ENCODE assay signal across 22 mouse cellular contexts in genomic region chr17:26614708-26615486, GRCm38 (mm10). TPM values are rescaled to one million over a fixed set of nuclear protein-coding genes. Genes with fewer than 3 reads are reported as not detected.
A peak's percentile ranks its signal among the peaks of the same experiment; 100 is the strongest.
DNase-seq lines count a peak whose midpoint lies in the region; ATAC-seq and TF ChIP-seq lines count a peak whose summit lies in the region.
"Had no signal": no experiment of that assay in that cellular context is flagged by ENCODE, and none has a peak within 500 bp of the region (broad histone marks: within the 10 kb centered on the region; RNA-seq: fewer than 3 reads in every experiment).

No protein-coding gene starts in this region.

- no peak for TF ChIP-seq CTCF in stomach, postnatal 0 days (IDR thresholded peaks at IDR 0.05; ENCODE audit: low read depth)
- no peak for TF ChIP-seq CTCF in Patski (IDR thresholded peaks at IDR 0.05)

- peaks cover 5% of the 10 kb centered on the region; the same call in 1 of the 2 replicates for H3K36me3 ChIP-seq in heart, embryonic 15.5 days
- H3K36me3 ChIP-seq in stomach, embryonic 16.5 days (ENCODE audit: control insufficient read depth, insufficient read depth, low read length): 0 out of 2 replicates have a peak, but pooled peaks cover 8% of the 10 kb centered on the region
- H3K36me3 ChIP-seq in stomach, postnatal 0 days (ENCODE audit: control insufficient read depth, insufficient read depth, low read length): peaks cover 3% of the 10 kb centered on the region; the same call in 1 of the 2 replicates
- H3K36me3 ChIP-seq in limb, embryonic 15.5 days: peaks cover 67% of the 10 kb centered on the region
- peaks cover 22% of the 10 kb centered on the region for H3K36me3 ChIP-seq in forebrain, embryonic 15.5 days

- H3K4me1 ChIP-seq in heart, embryonic 15.5 days (replicated peaks): peaks cover 57% of the 10 kb centered on the region
- peaks cover 13% of the 10 kb centered on the region for H3K4me1 ChIP-seq in stomach, embryonic 16.5 days (ENCODE audit: control insufficient read depth, insufficient read depth, low read length)
- H3K4me1 ChIP-seq in stomach, postnatal 0 days (replicated peaks; ENCODE audit: control insufficient read depth, insufficient read depth): peaks cover 10% of the 10 kb centered on the region
- peaks cover 23% of the 10 kb centered on the region for H3K4me1 ChIP-seq in limb, embryonic 15.5 days
- 0 out of 2 replicates have a peak, but pooled peaks cover 4% of the 10 kb centered on the region for H3K4me1 ChIP-seq in forebrain, embryonic 15.5 days
- H3K4me1 ChIP-seq: kidney, embryonic 15.5 days; midbrain, embryonic 13.5 days had no signal

- no peaks in the 10 kb centered on the region for H3K27me3 ChIP-seq in heart, embryonic 15.5 days
- no peaks in the 10 kb centered on the region for H3K27me3 ChIP-seq in stomach, embryonic 16.5 days (ENCODE audit: control insufficient read depth, insufficient read depth, low read length)
- H3K27me3 ChIP-seq in stomach, postnatal 0 days (ENCODE audit: control insufficient read depth, insufficient read depth, low read length): no peaks in the 10 kb centered on the region
- H3K27me3 ChIP-seq in Patski: no peaks in the 10 kb centered on the region
- H3K27me3 ChIP-seq in limb, embryonic 15.5 days: no peaks in the 10 kb centered on the region
- no peaks in the 10 kb centered on the region for H3K27me3 ChIP-seq in forebrain, embryonic 15.5 days
- H3K27me3 ChIP-seq: heart, embryonic 12.5 days; kidney, embryonic 15.5 days; liver, embryonic 12.5 days; lung, embryonic 15.5 days; midbrain, embryonic 13.5 days had no signal

- no peak for ATAC-seq in heart, embryonic 15.5 days (replicated peaks; ENCODE audit: insufficient number of reproducible peaks, insufficient read depth, low FRiP score, low read depth)
- no peak for ATAC-seq in stomach, embryonic 16.5 days (ENCODE audit: insufficient read depth, low FRiP score)
- no peak for ATAC-seq in stomach, postnatal 0 days (ENCODE audit: low FRiP score, low TSS enrichment)
- ATAC-seq in Patski: peak; percentile 35
- ATAC-seq in limb, embryonic 15.5 days (ENCODE audit: insufficient number of reproducible peaks, low FRiP score, low TSS enrichment, low read depth): no peak
- no peak for ATAC-seq in forebrain, embryonic 15.5 days (replicated peaks)
- ATAC-seq: activated CD4-positive, CD25-positive, alpha-beta regulatory T cell, adult 4 months; CD4-positive, CD25-positive, alpha-beta regulatory T cell, adult 4 months; forebrain, postnatal 0 days; liver, embryonic 12.5 days; midbrain, embryonic 13.5 days had no signal

- CTCF ChIA-PET in Patski (lab: Charles Lee): interaction anchor here (1.3 to 1.6 kb wide), 2 partner anchors 102 to 106 kb away, joined by 4 to 5 read pairs; no protein-coding TSS in a partner anchor

- 0 out of 2 replicates have a peak overlapping the region, but pooled peaks have one; percentile 7 for H3K9ac ChIP-seq in heart, embryonic 15.5 days
- peak overlapping the region; percentile 18; the same call in 1 of the 2 replicates for H3K9ac ChIP-seq in stomach, embryonic 16.5 days (ENCODE audit: low read length)
- H3K9ac ChIP-seq in stomach, postnatal 0 days (ENCODE audit: low read length): no peak overlapping the region
- H3K9ac ChIP-seq in limb, embryonic 15.5 days: no peak overlapping the region
- no peak overlapping the region for H3K9ac ChIP-seq in forebrain, embryonic 15.5 days (replicated peaks)
- H3K9ac ChIP-seq: forebrain, postnatal 0 days; heart, embryonic 12.5 days; kidney, embryonic 15.5 days; liver, embryonic 12.5 days; lung, embryonic 15.5 days; midbrain, embryonic 13.5 days had no signal

- no peak for DNase-seq in heart, postnatal 25 days (ENCODE audit: low spot score)
- DNase-seq in stomach, postnatal 0 days (ENCODE audit: low spot score): no peak
- peak; percentile 73 for DNase-seq in Patski (ENCODE audit: low read depth, low spot score)
- DNase-seq: adrenal gland, postnatal 14 days; cerebellum, adult 8-10 months; forebrain, postnatal 0 days; gastrocnemius, postnatal 25 days; layer of hippocampus, postnatal 36 days; left cerebral cortex, postnatal 4 days; right cerebral cortex, postnatal 14 days; thymus, postnatal 36 days had no signal

- in situ Hi-C loops in Patski (cut with MboI; ENCODE audit: low pct_unique_long_range_greater_than_20kb): no loop called here

- WGBS in heart, embryonic 15.5 days: 77% methylated on average over 9 of the region's 9 CpGs
- WGBS in stomach, embryonic 16.5 days: 72% methylated on average over 9 of the region's 9 CpGs
- 71% methylated on average over 9 of the region's 9 CpGs for WGBS in stomach, postnatal 0 days
- WGBS in limb, embryonic 15.5 days: 66% methylated on average over 9 of the region's 9 CpGs
- WGBS in forebrain, embryonic 15.5 days: 90% methylated on average over 9 of the region's 9 CpGs

- POLR2A ChIA-PET in Patski (lab: Charles Lee): interaction anchor here (0.5 to 2.7 kb wide), 5 partner anchors 25 to 562 kb away, joined by 3 to 24 read pairs (median 4); no protein-coding TSS in a partner anchor

- peak overlapping the region; percentile 52 for H3K27ac ChIP-seq in heart, embryonic 15.5 days
- no peak overlapping the region for H3K27ac ChIP-seq in stomach, embryonic 16.5 days (ENCODE audit: low read length)
- H3K27ac ChIP-seq in stomach, postnatal 0 days (replicated peaks): no peak overlapping the region
- H3K27ac ChIP-seq in limb, embryonic 15.5 days: 0 out of 2 replicates have a peak overlapping the region, but pooled peaks have one; percentile 38
- no peak overlapping the region for H3K27ac ChIP-seq in forebrain, embryonic 15.5 days (replicated peaks)
- H3K27ac ChIP-seq: kidney, embryonic 15.5 days; liver, embryonic 12.5 days; lung, embryonic 15.5 days; midbrain, embryonic 13.5 days had no signal

- H3K9me3 ChIP-seq in heart, embryonic 15.5 days (replicated peaks): no peaks in the 10 kb centered on the region
- no peaks in the 10 kb centered on the region for H3K9me3 ChIP-seq in stomach, embryonic 16.5 days (replicated peaks; ENCODE audit: control insufficient read depth, low read length)
- H3K9me3 ChIP-seq in stomach, postnatal 0 days (ENCODE audit: control insufficient read depth, low read length): no peaks in the 10 kb centered on the region
- H3K9me3 ChIP-seq in limb, embryonic 15.5 days: no peaks in the 10 kb centered on the region
- H3K9me3 ChIP-seq in forebrain, embryonic 15.5 days: no peaks in the 10 kb centered on the region
- H3K9me3 ChIP-seq: heart, embryonic 12.5 days; kidney, embryonic 15.5 days; liver, embryonic 12.5 days; lung, embryonic 15.5 days; midbrain, embryonic 13.5 days had no signal

- no peak overlapping the region for H3K4me2 ChIP-seq in heart, embryonic 15.5 days
- H3K4me2 ChIP-seq in stomach, embryonic 16.5 days (ENCODE audit: low read depth, low read length): no peak overlapping the region
- no peak overlapping the region for H3K4me2 ChIP-seq in stomach, postnatal 0 days (replicated peaks; ENCODE audit: low read depth)
- H3K4me2 ChIP-seq in limb, embryonic 15.5 days: no peak overlapping the region
- no peak overlapping the region for H3K4me2 ChIP-seq in forebrain, embryonic 15.5 days (replicated peaks)
- H3K4me2 ChIP-seq: heart, embryonic 12.5 days; kidney, embryonic 15.5 days; liver, embryonic 12.5 days; lung, embryonic 15.5 days; midbrain, embryonic 13.5 days had no signal

- no peak overlapping the region for H3K4me3 ChIP-seq in heart, embryonic 15.5 days
- H3K4me3 ChIP-seq in stomach, embryonic 16.5 days (replicated peaks; ENCODE audit: low read length): no peak overlapping the region
- H3K4me3 ChIP-seq in stomach, postnatal 0 days (ENCODE audit: low read depth, low read length): no peak overlapping the region
- no peak overlapping the region for H3K4me3 ChIP-seq in limb, embryonic 15.5 days
- H3K4me3 ChIP-seq in forebrain, embryonic 15.5 days: no peak overlapping the region
- H3K4me3 ChIP-seq: heart, embryonic 12.5 days; kidney, embryonic 15.5 days; liver, embryonic 12.5 days; lung, embryonic 15.5 days; midbrain, embryonic 13.5 days had no signal

- TF ChIP-seq EP300 in stomach, postnatal 0 days (optimal IDR thresholded peaks at IDR 0.05): no peak

- intact Hi-C loops in heart, postnatal 25 days (cut with DNase I): no loop called here

RNA-seq across cellular contexts. Expression of gene Atp6v0e, which starts 48.1 kb away (rescaled TPM):
- polyA plus RNA-seq in heart, embryonic 15.5 days (2015; fragmentation: Nextera tagmentation; extraction: Ambion mirVana): 197 and 200 TPM in 2 replicates
- 10 to 100 TPM; 64.5 to 66.4 TPM for total RNA-seq in heart, postnatal 25 days (2021)
- polyA plus RNA-seq in stomach, embryonic 16.5 days (2015; fragmentation: Nextera tagmentation; extraction: Ambion mirVana): 231 and 249 TPM in 2 replicates
- polyA plus RNA-seq in stomach, postnatal 0 days (2015; fragmentation: Nextera tagmentation; extraction: Ambion mirVana): 334 and 340 TPM in 2 replicates
- polyA plus RNA-seq in Patski (2021): 305 TPM
- polyA plus RNA-seq in limb, embryonic 15.5 days (2015; fragmentation: Nextera tagmentation; extraction: Ambion mirVana): 247 and 248 TPM in 2 replicates
- polyA plus RNA-seq in forebrain, embryonic 15.5 days (2015; fragmentation: Nextera tagmentation; extraction: Ambion mirVana): 140 TPM in 2 replicates

RNA-seq across cellular contexts. Expression of gene Dusp1, which starts 53.0 kb away (rescaled TPM):
- polyA plus RNA-seq in heart, embryonic 15.5 days (2015; fragmentation: Nextera tagmentation; extraction: Ambion mirVana): 30.8 and 38.1 TPM in 2 replicates
- total RNA-seq in heart, postnatal 25 days (2021): 10 to 100 TPM; 44.8 to 66.4 TPM
- polyA plus RNA-seq in stomach, embryonic 16.5 days (2015; fragmentation: Nextera tagmentation; extraction: Ambion mirVana): 18.3 and 20.4 TPM in 2 replicates
- 27.7 and 33.1 TPM in 2 replicates for polyA plus RNA-seq in stomach, postnatal 0 days (2015; fragmentation: Nextera tagmentation; extraction: Ambion mirVana)
- polyA plus RNA-seq in Patski (2021): 465 TPM
- 27.3 and 32.5 TPM in 2 replicates for polyA plus RNA-seq in limb, embryonic 15.5 days (2015; fragmentation: Nextera tagmentation; extraction: Ambion mirVana)
- polyA plus RNA-seq in forebrain, embryonic 15.5 days (2015; fragmentation: Nextera tagmentation; extraction: Ambion mirVana): 46.3 and 50.0 TPM in 2 replicates

RNA-seq across cellular contexts. Expression of gene Ergic1, which starts 53.6 kb away (rescaled TPM):
- 75.0 and 92.0 TPM in 2 replicates for polyA plus RNA-seq in heart, embryonic 15.5 days (2015; fragmentation: Nextera tagmentation; extraction: Ambion mirVana)
- 10 to 100 TPM; 54.2 to 58.4 TPM for total RNA-seq in heart, postnatal 25 days (2021)
- 111 and 116 TPM in 2 replicates for polyA plus RNA-seq in stomach, embryonic 16.5 days (2015; fragmentation: Nextera tagmentation; extraction: Ambion mirVana)
- 64.2 and 65.5 TPM in 2 replicates for polyA plus RNA-seq in stomach, postnatal 0 days (2015; fragmentation: Nextera tagmentation; extraction: Ambion mirVana)
- 287 TPM for polyA plus RNA-seq in Patski (2021)
- 122 and 130 TPM in 2 replicates for polyA plus RNA-seq in limb, embryonic 15.5 days (2015; fragmentation: Nextera tagmentation; extraction: Ambion mirVana)
- 90.4 and 98.7 TPM in 2 replicates for polyA plus RNA-seq in forebrain, embryonic 15.5 days (2015; fragmentation: Nextera tagmentation; extraction: Ambion mirVana)

Comparison
In these comparisons a context has a peak if more than half of its experiments do, and no peak if none do; other contexts are left out.
1. H3K9ac ChIP-seq: peak in heart, embryonic 15.5 days (single experiment) and stomach, embryonic 16.5 days (single experiment); none in stomach, postnatal 0 days (single experiment), limb, embryonic 15.5 days (single experiment) and forebrain, embryonic 15.5 days (single experiment).
2. H3K27ac ChIP-seq: peak in heart, embryonic 15.5 days (single experiment) and limb, embryonic 15.5 days (single experiment); none in stomach, embryonic 16.5 days (single experiment), stomach, postnatal 0 days (single experiment) and forebrain, embryonic 15.5 days (single experiment).